In genomic region chr6:48430748-48431147, GRCm38 (mm10) we compare ENCODE assay signal across 35 mouse cellular contexts. TPM values are rescaled to one million over a fixed set of nuclear protein-coding genes. Genes with fewer than 3 reads are reported as not detected.
"Had no signal": no experiment of that assay in that cellular context is flagged by ENCODE, and none has a peak within 500 bp of the region (broad histone marks: within the 10 kb centered on the region; RNA-seq: fewer than 3 reads in every experiment).

No protein-coding gene starts in this region.

- DNase-seq: heart, postnatal 10 days; heart, postnatal 14 days; heart, postnatal 36 days; heart, postnatal 4 days; kidney, adult 11 months; kidney, adult 18-20 months; kidney, adult 2 months; kidney, adult 8-10 months; kidney, adult 9 months; kidney, postnatal 10 days; kidney, postnatal 14 days; kidney, postnatal 25 days; kidney, postnatal 36 days; kidney, postnatal 4 days; layer of hippocampus, adult 9-11 months; layer of hippocampus, postnatal 36 days had no signal

- H3K4me1 ChIP-seq: hindbrain, embryonic 12.5 days; hindbrain, embryonic 13.5 days; hindbrain, embryonic 15.5 days had no signal

- H3K4me3 ChIP-seq: heart, embryonic 12.5 days; heart, embryonic 13.5 days; heart, embryonic 15.5 days; hindbrain, embryonic 10.5 days; hindbrain, embryonic 12.5 days; hindbrain, embryonic 13.5 days; hindbrain, embryonic 15.5 days; intestine, embryonic 15.5 days; kidney, embryonic 15.5 days; layer of hippocampus, adult 2 months; left cerebral cortex, adult 2 months had no signal

- ATAC-seq: hindbrain, embryonic 16.5 days; hindbrain, postnatal 0 days; inflammation-experienced regulatory T-cells, adult 6 months; intestine, embryonic 15.5 days; intestine, embryonic 16.5 days; intestine, postnatal 0 days had no signal

- H3K27ac ChIP-seq: heart, embryonic 13.5 days; heart, embryonic 15.5 days; hindbrain, embryonic 10.5 days; hindbrain, embryonic 12.5 days; hindbrain, embryonic 13.5 days; hindbrain, embryonic 14.5 days; hindbrain, embryonic 15.5 days; hindbrain, postnatal 0 days; intestine, embryonic 15.5 days; kidney, embryonic 15.5 days; kidney, postnatal 0 days; layer of hippocampus, adult 2 months; left cerebral cortex, adult 2 months had no signal

- H3K27me3 ChIP-seq: heart, embryonic 12.5 days; heart, embryonic 13.5 days; heart, embryonic 15.5 days; hindbrain, embryonic 12.5 days; hindbrain, embryonic 15.5 days; intestine, embryonic 15.5 days; kidney, embryonic 15.5 days had no signal

RNA-seq across cellular contexts. Expression of gene Sspo, which starts 17.3 kb away (rescaled TPM):
- total RNA-seq: hematopoietic stem cell, adult 5-6 weeks had no signal
